Mouse (Mus musculus) liver, embryonic 14.5 days (tissue): ENCODE results near the gene Nacc2.

Source experiments
- CTCF ChIP-seq: IDR thresholded peaks from 2 replicates; pipeline ENCODE4 v1.5.1; 2016; ENCODE audit warnings: antibody characterized with exemption, low read depth, control low read depth
- EP300 ChIP-seq: IDR thresholded peaks from 2 replicates; pipeline ENCODE4 v1.6.1; 2016; ENCODE audit warnings: antibody characterized with exemption, low read depth

GRCm38 (mm10) chr2:26168843-26169579 is 46.0 kb upstream of the Nacc2 start:
- TF ChIP-seq CTCF (no peak), EP300 (no peak)
